Mouse (Mus musculus): Measurements from ENCODE around the gene Rbms3.

Rbms3 gene

GRCm38 (mm10) chr9:117091253-117092176, 538.2 kb downstream of the Rbms3 start:
- no peak for DNase-seq

GRCm38 (mm10) chr9:117089409-117090147, 540.1 kb downstream of the Rbms3 start:
- peak; percentile 74 to 80 for DNase-seq

GRCm38 (mm10) chr9:117088309-117088708, 541.4 kb downstream of the Rbms3 start:
- DNase-seq: no peak

GRCm38 (mm10) chr9:117085706-117086105, 544.0 kb downstream of the Rbms3 start:
- no peak for DNase-seq

GRCm38 (mm10) chr9:117084471-117084870, 545.2 kb downstream of the Rbms3 start:
- DNase-seq: no peak

- DNase-seq: no peak
Observed at GRCm38 (mm10) chr9:117079471-117079870, 550.2 kb downstream of the Rbms3 start.

- no peak for DNase-seq
Observed at GRCm38 (mm10) chr9:117077548-117077947, 552.2 kb downstream of the Rbms3 start.

- DNase-seq: no peak
Observed at GRCm38 (mm10) chr9:117076785-117077184, 552.9 kb downstream of the Rbms3 start.

GRCm38 (mm10) chr9:117072433-117073099, 557.1 kb downstream of the Rbms3 start:
- DNase-seq: no peak

- DNase-seq: no peak
Observed at GRCm38 (mm10) chr9:117070616-117071015, 559.1 kb downstream of the Rbms3 start.

GRCm38 (mm10) chr9:117069232-117069631, 560.5 kb downstream of the Rbms3 start:
- no peak for DNase-seq

GRCm38 (mm10) chr9:117067703-117068419, 561.9 kb downstream of the Rbms3 start:
- no peak for DNase-seq

GRCm38 (mm10) chr9:117066502-117066901, 563.2 kb downstream of the Rbms3 start:
- no peak for DNase-seq

- no peak for DNase-seq
Observed at GRCm38 (mm10) chr9:117065601-117066000, 564.1 kb downstream of the Rbms3 start.

GRCm38 (mm10) chr9:117059586-117059985, 570.1 kb downstream of the Rbms3 start:
- no peak for DNase-seq

GRCm38 (mm10) chr9:117059135-117059534, 570.6 kb downstream of the Rbms3 start:
- DNase-seq: no peak

- no peak for DNase-seq
Observed at GRCm38 (mm10) chr9:117051935-117052334, 577.8 kb downstream of the Rbms3 start.

- DNase-seq: no peak
Observed at GRCm38 (mm10) chr9:117048641-117049040, 581.1 kb downstream of the Rbms3 start.

- DNase-seq: no peak
Observed at GRCm38 (mm10) chr9:117041993-117042366, 587.7 kb downstream of the Rbms3 start.

GRCm38 (mm10) chr9:117041291-117041992, 588.3 kb downstream of the Rbms3 start:
- no peak for DNase-seq

- DNase-seq: no peak
Observed at GRCm38 (mm10) chr9:117039941-117040453, 589.7 kb downstream of the Rbms3 start.

GRCm38 (mm10) chr9:117032690-117033089, 597.0 kb downstream of the Rbms3 start:
- no peak for DNase-seq
